Mouse (Mus musculus): Measurements from ENCODE around the gene Utp15. TPM values are rescaled to one million over a fixed set of nuclear protein-coding genes. Genes with fewer than 3 reads are reported as not detected.
A peak's percentile ranks its signal among the peaks of the same experiment; 100 is the strongest.

The Utp15 gene
- total RNA-seq (2014; rRNA removed) (24.7 and 35.2 TPM in 2 replicates), polyA plus RNA-seq (2015; fragmentation: Nextera tagmentation; extraction: Ambion mirVana) (24.1 and 26.0 TPM in 2 replicates)

DNA sequence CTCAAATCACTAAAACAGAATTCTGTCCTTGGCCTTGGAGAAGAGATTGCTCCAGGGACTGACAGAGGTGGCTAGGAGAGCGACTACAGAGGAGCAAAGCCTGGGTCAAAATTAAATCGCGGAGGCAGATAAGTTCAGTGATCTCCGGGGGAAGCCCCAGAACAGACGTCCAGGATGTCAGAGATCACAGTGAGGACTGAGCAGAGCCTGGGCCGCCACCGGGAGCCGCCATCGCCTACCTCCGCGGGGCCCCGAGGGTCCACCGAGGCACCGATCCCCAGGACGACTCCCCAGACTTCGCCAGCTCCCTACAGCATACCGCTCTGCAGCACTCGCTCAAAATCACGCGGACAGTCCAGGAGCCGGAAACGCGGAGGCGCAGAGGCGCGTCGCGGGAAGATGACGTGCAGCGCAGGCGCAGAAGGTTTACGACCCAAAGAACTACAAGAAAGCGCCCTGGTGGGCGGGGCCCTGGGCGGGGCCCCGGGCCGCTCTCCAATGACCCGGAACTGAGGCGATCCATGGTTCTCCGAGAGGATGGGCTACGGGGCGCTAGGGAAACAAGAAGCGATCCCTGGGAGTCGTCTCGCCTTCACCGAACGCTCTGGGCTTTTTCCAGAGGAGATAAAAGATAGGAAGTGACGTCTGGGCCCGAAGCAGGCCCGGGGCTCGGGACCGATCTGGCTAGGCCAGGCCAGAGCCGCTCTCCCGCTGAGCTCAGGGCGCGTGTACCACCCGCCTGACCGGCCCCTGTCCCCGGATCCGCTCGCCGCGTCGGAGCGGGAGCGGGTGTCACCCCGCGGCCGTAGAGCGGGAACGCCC lies at the start of gene Utp15, which contains the start of gene Ankra2:
Utp15 (minus strand) TSS at position 406 of the 822 bp plus-strand sequence.
Ankra2 (plus strand) TSS at position 439 of the 822 bp plus-strand sequence.
- H3K36me3 ChIP-seq (ENCODE audit: insufficient read depth, low read length): peaks cover 8% of the 10 kb centered on the region; the same call in 1 of the 2 replicates
- no peaks in the 10 kb centered on the region for H3K9me3 ChIP-seq (ENCODE audit: low read length)
- DNase-seq (ENCODE audit: low spot score): peak; percentile 99
- peaks cover 4% of the 10 kb centered on the region; the same call in 1 of the 2 replicates for H3K4me1 ChIP-seq (ENCODE audit: insufficient read depth, low read length)
- H3K4me2 ChIP-seq (ENCODE audit: low read depth, low read length, poor library complexity, severe bottlenecking): peak within 1 kb of the TSS; percentile 81
- H3K4me3 ChIP-seq (ENCODE audit: low read depth, low read length): peak within 1 kb of the TSS; percentile 93
- peak within 1 kb of the TSS; percentile 94 for H3K27ac ChIP-seq (ENCODE audit: low read depth, low read length)
- no peak for TF ChIP-seq CTCF (IDR thresholded peaks at IDR 0.05)
- peak within 1 kb of the TSS; percentile 92 for H3K9ac ChIP-seq (replicated peaks; ENCODE audit: low read length, poor library complexity, severe bottlenecking)
- ATAC-seq (ENCODE audit: low FRiP score): peak; percentile 100
- no peaks in the 10 kb centered on the region for H3K27me3 ChIP-seq (ENCODE audit: insufficient read depth, low read length)
- under 1% methylated on average over 70 of the region's 71 CpGs for WGBS

DNA sequence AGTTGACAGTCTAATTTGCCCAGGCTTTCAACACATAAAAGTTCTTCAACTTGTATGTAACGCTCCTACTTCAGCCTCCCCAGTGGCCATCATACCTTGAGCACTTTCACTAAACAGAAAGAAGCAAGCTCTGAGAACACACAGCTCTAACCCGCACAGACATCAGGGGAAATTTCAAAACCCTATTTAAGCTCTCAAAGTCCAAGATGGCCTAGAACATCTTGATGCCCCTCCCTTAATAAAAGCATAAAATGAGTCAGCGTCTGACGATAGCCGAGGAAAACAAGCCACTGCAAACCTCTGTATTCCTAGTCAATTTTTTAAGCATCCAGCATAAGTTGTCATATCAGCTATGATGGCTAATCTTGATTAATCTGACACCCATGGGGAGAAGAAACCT lies 48.8 kb upstream of the Utp15 start:
- Histone ChIP-seq H3K9ac (replicated peaks; ENCODE audit: low read length, poor library complexity, severe bottlenecking) (no peak overlapping the region), H3K9me3 (ENCODE audit: low read length) (no peaks in the 10 kb centered on the region), H3K4me2 (ENCODE audit: low read depth, low read length, poor library complexity, severe bottlenecking) (no peak overlapping the region), H3K4me1 (ENCODE audit: insufficient read depth, low read length) (no peaks in the 10 kb centered on the region), H3K4me3 (ENCODE audit: low read depth, low read length) (no peak overlapping the region), H3K27ac (ENCODE audit: low read depth, low read length) (no peak overlapping the region), H3K27me3 (ENCODE audit: insufficient read depth, low read length) (no peaks in the 10 kb centered on the region), H3K36me3 (ENCODE audit: insufficient read depth, low read length) (peaks cover 17% of the 10 kb centered on the region)
- ATAC-seq (ENCODE audit: low FRiP score) (no peak), DNase-seq (ENCODE audit: low spot score) (no peak)
- 96% methylated on average over 5 of the region's 5 CpGs for WGBS
- no peak for TF ChIP-seq CTCF (IDR thresholded peaks at IDR 0.05)

DNA sequence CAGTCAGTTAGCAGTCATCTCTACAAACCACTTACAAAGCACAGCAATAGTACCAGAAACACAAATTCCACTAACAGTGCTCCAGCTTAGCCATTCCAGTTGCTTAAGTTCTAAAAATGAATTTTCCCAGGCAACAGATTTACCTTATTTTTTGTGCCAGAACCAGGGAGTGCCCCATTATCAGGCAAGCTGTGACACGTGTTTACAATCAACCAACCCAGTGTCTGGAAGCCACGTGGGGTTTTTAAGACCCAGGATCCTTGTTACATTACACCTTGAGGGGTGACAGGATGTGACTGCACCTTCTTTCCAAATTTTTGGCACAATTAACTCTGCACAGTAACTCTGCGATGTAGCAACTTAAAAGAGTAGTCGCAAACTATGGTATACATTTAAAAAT lies 45.9 kb upstream of the Utp15 start:
- H3K27me3 ChIP-seq (ENCODE audit: insufficient read depth, low read length): no peaks in the 10 kb centered on the region
- peaks cover 17% of the 10 kb centered on the region for H3K36me3 ChIP-seq (ENCODE audit: insufficient read depth, low read length)

DNA sequence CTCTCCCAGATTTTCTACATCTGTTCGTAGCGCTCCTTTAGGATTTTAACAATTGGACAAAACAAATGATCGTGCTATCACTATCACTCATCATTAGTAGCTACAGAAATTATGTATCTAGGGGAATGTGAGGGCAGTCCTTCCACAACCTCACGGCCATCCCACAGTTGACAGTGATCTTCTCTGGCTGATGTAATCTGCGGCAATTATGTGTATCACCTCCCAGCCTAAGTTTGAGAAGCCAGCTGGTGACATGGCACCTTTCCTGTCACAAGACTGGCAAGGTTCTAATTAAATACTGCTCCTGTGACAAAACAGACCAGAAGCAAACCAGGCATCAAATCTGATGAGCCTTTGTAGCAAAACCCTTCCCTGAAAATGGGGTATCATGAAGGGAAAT lies 45.2 kb upstream of the Utp15 start:
- Histone ChIP-seq H3K27ac (ENCODE audit: low read depth, low read length) (no peak overlapping the region), H3K4me3 (ENCODE audit: low read depth, low read length) (no peak overlapping the region), H3K9ac (replicated peaks; ENCODE audit: low read length, poor library complexity, severe bottlenecking) (no peak overlapping the region), H3K36me3 (ENCODE audit: insufficient read depth, low read length) (peaks cover 17% of the 10 kb centered on the region), H3K9me3 (ENCODE audit: low read length) (no peaks in the 10 kb centered on the region), H3K4me1 (ENCODE audit: insufficient read depth, low read length) (no peaks in the 10 kb centered on the region), H3K27me3 (ENCODE audit: insufficient read depth, low read length) (no peaks in the 10 kb centered on the region), H3K4me2 (ENCODE audit: low read depth, low read length, poor library complexity, severe bottlenecking) (no peak overlapping the region)
- ATAC-seq (ENCODE audit: low FRiP score) (no peak), DNase-seq (ENCODE audit: low spot score) (no peak)
- no peak for TF ChIP-seq CTCF (IDR thresholded peaks at IDR 0.05)
- 85% methylated on average over 5 of the region's 5 CpGs for WGBS

More for the DNA sequence above, 45.9 kb upstream of the Utp15 start:
- ATAC-seq (ENCODE audit: low FRiP score): no peak
- Histone ChIP-seq H3K9me3 (ENCODE audit: low read length) (no peaks in the 10 kb centered on the region), H3K4me1 (ENCODE audit: insufficient read depth, low read length) (no peaks in the 10 kb centered on the region), H3K4me3 (ENCODE audit: low read depth, low read length) (no peak overlapping the region), H3K4me2 (ENCODE audit: low read depth, low read length, poor library complexity, severe bottlenecking) (no peak overlapping the region), H3K27ac (ENCODE audit: low read depth, low read length) (no peak overlapping the region), H3K9ac (replicated peaks; ENCODE audit: low read length, poor library complexity, severe bottlenecking) (no peak overlapping the region)
- no peak for TF ChIP-seq CTCF (IDR thresholded peaks at IDR 0.05)
- WGBS: 88% methylated on average over 4 of the region's 4 CpGs
- no peak for DNase-seq (ENCODE audit: low spot score)

DNA sequence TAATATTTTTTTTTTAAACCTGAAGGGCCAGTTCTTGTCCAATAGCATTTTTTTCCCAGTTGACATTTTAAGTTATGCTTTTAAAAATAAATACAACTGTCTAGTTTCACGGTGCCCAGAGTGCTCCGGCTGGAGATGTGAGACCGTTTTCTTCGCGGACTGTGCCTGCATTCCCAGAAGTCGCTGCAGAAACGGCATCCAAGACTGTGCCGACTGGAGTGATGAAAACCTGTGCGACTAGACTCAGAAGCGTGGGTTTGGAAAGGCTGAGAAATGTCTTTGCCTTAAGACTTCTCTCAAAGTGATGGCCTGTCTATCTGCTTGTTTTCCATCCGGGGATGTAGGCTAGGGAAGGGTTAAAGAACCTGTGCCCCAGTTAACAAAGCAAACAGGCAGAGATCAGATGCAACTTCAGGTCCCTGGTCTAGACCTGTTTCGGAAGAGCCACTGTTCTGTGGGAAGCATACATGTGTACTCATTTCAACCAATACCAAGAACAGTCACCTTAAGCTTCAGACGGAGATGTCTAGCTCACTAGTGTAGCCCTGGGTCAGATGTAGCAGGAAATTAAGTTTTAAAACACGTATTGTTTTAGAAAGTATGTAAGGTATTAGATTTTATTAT lies 44.1 kb upstream of the Utp15 start:
- 42% methylated on average over 14 of the region's 14 CpGs for WGBS
- no peaks in the 10 kb centered on the region for H3K9me3 ChIP-seq (ENCODE audit: low read length)

DNA sequence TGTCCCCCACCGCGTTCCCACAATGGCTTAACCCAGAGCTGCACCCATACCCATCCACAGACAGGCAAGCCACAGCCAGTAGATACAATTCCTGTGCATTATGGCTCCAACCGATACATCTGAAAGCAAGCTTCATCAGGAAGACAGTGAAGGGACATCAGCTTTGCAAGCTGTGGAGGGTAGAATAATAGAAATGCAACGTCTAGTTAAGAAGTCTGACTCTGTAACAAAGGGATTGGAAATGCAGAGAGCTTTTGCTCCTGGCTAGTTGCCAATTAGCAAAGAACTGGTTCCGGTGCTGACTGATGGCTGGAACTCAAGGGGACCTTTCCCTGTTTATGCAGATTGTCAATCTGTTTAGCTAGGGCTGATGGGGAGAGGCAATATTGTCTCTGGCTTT lies 43.6 kb upstream of the Utp15 start:
- Histone ChIP-seq H3K36me3 (ENCODE audit: insufficient read depth, low read length) (peaks cover 10% of the 10 kb centered on the region), H3K27ac (ENCODE audit: low read depth, low read length) (no peak overlapping the region), H3K4me3 (ENCODE audit: low read depth, low read length) (no peak overlapping the region), H3K27me3 (ENCODE audit: insufficient read depth, low read length) (no peaks in the 10 kb centered on the region), H3K4me1 (ENCODE audit: insufficient read depth, low read length) (no peaks in the 10 kb centered on the region), H3K9me3 (ENCODE audit: low read length) (no peaks in the 10 kb centered on the region), H3K9ac (replicated peaks; ENCODE audit: low read length, poor library complexity, severe bottlenecking) (no peak overlapping the region), H3K4me2 (ENCODE audit: low read depth, low read length, poor library complexity, severe bottlenecking) (no peak overlapping the region)
- peak; percentile 5 for DNase-seq (ENCODE audit: low spot score)
- TF ChIP-seq CTCF (IDR thresholded peaks at IDR 0.05): no peak
- ATAC-seq (ENCODE audit: low FRiP score): no peak
- 28% methylated on average over 5 of the region's 5 CpGs for WGBS

More for the DNA sequence above, 44.1 kb upstream of the Utp15 start:
- Histone ChIP-seq H3K4me1 (ENCODE audit: insufficient read depth, low read length) (no peaks in the 10 kb centered on the region), H3K4me2 (ENCODE audit: low read depth, low read length, poor library complexity, severe bottlenecking) (no peak overlapping the region), H3K27me3 (ENCODE audit: insufficient read depth, low read length) (no peaks in the 10 kb centered on the region), H3K27ac (ENCODE audit: low read depth, low read length) (no peak overlapping the region), H3K36me3 (ENCODE audit: insufficient read depth, low read length) (peaks cover 16% of the 10 kb centered on the region), H3K4me3 (ENCODE audit: low read depth, low read length) (no peak overlapping the region), H3K9ac (replicated peaks; ENCODE audit: low read length, poor library complexity, severe bottlenecking) (no peak overlapping the region)
- TF ChIP-seq CTCF (IDR thresholded peaks at IDR 0.05): no peak
- DNase-seq (ENCODE audit: low spot score): no peak
- ATAC-seq (ENCODE audit: low FRiP score): no peak
